Mouse (Mus musculus) yolk sac, embryonic 10.5 days (tissue): ENCODE measurements around the gene Lrrfip1.

Experiments used
- DNase-seq: peaks from one replicate; pipeline ENCODE4 v3.0.0-alpha.2; 2017; ENCODE audit warnings: low spot score

The Lrrfip1 gene

DNA sequence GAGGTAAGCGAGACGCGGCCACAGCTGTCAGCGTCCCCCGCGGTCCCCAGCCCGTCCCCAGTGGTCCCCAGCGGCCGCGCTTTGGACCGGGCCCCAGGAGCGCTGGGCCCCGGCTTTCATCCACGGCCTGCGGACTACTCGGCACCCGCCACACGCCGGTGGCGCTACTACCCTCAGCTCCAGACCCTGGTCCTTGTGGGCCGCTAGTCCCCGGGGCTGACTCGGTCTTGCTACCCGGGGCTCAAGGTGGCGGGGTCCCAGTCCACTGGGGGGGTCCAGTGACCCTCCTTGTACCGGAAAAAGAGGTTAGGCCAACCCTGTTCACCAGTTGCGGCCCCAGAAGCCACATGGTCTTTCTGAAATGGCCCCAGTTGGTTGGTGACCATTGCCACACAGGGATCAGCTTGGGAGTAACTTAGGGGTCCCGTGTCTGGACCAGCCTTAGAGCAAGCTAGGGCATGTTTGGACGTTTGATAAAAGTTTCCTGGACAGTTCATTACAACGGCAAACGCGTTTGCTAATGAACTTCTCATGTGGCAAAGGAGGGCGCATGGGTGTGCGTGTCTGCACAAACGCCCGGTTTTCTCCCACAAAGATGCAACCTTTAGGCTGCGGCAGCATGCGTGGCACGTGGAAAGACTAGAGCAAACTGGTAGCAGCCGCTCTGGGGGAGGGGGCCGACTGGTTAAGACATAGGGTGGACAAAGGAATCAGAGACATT lies 514 bp downstream of the Lrrfip1 start:
- DNase-seq: no peak

GRCm38 (mm10) chr1:90999911-91000601 lies 1.5 kb downstream of the Lrrfip1 start:
- DNase-seq: no peak

GRCm38 (mm10) chr1:91001101-91001500 lies 2.6 kb downstream of the Lrrfip1 start:
- no peak for DNase-seq

DNA sequence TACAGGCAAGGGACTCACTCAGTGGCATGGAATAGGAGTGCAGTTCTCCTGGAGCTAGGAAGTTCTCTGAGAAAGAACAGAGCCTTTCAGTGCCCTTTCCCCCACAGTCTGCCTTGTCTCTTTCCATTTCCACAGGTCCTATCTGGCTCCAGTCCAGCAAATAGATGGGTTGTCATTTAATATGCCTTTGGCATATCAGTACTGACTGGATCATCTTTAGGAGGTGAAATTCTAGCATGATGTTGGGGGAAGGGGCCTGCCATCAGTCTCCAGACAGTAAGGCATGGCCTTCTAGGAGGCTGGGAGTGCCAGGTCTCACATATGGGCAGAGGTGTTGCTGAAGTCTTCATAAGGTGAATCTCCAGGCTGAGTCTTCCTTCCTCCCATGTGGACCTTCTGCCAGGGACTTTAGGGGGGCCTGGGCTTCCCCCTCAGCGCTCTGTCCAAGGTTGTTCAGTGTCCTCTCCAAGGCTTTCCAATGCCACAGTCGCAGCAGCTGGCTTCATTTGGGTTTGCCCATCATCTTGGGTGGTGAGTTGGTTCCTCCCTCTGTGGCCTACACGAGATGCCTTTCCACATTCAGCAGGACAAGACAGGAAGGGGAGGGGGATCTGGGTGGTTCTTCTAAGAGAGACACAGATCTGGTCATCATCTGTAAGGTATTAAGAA lies 3.5 kb downstream of the Lrrfip1 start:
- DNase-seq: no peak

GRCm38 (mm10) chr1:91002641-91003040 lies 4.1 kb downstream of the Lrrfip1 start:
- no peak for DNase-seq

DNA sequence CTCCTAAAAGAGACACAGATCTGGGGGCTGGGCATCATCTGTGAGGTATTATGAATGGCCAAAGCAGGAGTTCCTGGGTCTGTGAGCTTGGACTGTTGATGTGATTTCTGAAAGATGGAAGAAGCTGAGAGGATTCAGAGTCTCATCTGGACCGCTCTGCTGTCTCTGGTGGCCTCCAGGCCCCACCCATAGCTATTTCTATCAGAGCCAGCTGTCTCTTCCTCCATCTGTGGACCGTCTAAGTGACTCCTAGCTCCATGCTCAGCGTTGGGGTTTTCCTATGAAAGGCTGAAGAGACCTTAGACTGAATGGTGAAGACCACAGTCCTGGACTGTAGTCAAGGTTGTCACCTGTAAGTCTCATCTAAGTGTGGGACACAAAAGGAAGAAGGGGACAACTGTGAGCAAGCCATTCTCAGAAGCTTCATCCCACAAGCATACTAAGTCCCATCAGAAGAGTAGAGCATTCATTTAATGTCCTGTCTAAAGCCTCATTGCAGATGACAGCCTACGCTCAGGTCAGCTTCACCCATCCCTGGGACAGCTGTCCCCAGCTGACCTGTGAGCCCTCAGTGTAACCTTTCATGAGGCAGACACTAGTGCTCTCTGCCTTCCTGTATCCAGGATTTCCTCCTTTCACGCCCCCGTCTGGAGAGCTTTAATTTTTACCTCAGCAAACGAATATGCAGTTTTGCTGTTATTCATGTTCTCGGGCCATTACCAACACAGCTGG lies 5.2 kb downstream of the Lrrfip1 start:
- DNase-seq: no peak

- DNase-seq: no peak
Observed at GRCm38 (mm10) chr1:91006037-91006436, 7.5 kb downstream of the Lrrfip1 start.

DNA sequence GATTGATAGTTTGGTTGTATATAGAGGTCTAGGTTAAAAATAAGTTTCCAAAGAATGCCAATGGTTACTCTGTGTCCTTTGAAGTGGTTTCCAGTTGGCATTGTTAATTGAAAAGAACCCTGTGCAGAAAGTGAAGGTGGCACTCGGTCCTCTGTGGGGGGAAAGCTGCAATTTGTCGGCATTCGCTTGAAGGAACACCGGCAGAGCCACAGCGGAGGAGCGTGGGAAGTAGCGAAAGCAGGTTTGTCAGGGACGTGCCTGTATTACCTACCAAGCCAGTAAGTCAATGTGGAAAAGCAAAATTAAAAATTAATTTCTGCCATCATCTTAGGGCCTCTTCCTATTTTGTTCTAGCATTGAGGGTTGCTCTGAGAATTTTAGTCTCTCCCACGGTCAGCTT lies 8.2 kb downstream of the Lrrfip1 start:
- DNase-seq: no peak

DNA sequence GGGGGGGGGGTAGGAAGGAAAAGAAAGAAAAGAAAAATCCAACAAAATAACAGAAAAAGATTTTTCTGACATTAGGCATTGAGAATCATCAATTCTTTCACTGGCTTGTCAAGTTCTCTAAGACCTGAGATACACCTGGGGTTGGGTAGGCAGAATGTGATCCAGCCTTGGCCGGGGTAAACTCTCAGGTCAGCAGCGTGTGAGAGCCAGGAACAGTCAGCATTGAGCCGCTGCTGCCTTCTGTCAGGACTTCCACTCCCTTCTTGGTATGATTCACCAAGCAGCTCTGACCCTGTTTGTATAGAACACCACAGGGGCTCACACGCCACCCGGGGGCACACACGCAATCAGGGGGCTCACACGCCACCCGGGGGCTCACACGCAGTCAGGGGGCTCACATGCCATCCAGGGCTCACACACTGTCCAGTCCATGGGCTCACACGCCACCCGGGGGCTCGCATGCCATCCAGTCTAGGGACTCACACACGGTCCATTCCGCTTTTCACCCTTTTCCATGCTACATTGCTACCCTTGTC lies 9.7 kb downstream of the Lrrfip1 start:
- no peak for DNase-seq

DNA sequence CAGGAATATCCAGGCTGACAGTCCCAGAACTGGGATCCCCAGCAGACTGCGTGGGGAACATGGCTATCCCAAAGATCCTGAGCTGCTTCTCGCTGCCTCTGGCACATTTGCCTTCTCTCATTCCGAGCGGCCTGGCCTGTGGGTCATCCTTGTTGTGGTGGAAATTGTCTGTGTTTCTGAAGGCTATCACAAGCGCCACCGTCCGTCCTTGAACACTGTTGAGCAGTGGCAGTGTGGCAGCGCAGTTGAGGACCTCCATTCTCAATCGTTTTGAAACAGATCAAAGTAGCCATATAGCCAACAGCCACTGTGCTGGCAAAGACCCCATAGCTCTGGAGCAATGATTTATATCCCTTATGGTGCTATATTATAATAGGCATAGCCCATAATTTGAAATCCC lies 10.2 kb downstream of the Lrrfip1 start:
- no peak for DNase-seq

DNA sequence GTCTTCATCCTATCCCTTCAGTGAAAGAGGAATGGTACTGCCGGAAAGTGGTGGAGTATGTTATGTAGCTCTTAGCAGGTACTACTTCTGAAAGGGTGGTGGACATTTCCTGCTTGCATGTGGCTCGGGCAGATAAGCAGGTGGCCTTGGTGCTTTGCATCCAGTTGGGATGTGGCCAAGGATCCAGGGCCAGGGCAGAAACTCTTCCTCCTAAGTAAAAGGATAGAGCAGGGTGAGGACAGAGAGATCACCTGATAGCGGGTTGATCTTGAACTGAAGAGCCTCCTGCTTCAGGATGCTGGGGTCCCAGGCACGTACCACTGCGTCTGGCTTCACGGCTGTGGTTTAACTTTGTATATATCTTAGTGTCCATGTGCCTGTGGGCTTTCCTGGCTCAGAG lies 10.7 kb downstream of the Lrrfip1 start:
- no peak for DNase-seq

GRCm38 (mm10) chr1:91010216-91010615 lies 11.7 kb downstream of the Lrrfip1 start:
- DNase-seq: no peak

GRCm38 (mm10) chr1:91010716-91011115 lies 12.2 kb downstream of the Lrrfip1 start:
- DNase-seq: no peak

GRCm38 (mm10) chr1:91011336-91011735 lies 12.8 kb downstream of the Lrrfip1 start:
- DNase-seq: no peak

DNA sequence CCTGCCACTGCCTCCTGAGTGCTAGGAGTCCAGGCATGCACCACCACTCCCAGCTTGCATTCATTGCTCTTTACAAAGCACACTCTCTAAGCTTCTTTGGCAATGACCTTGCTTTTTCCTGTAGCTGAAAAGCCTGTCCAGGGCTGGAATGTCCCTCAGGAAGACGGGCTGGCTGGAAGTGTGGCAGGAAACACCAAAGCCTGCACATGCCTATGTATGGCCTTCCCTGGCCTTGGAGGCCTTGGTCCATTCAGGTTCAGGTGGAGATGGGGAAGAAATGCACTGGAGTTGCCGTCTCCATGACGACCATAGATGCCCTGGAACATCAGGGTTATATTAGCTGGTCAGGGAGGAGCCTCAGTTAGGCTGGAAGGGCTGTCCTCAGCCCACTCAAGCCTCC lies 15.3 kb downstream of the Lrrfip1 start:
- DNase-seq: no peak

GRCm38 (mm10) chr1:91015571-91015970 lies 17.0 kb downstream of the Lrrfip1 start:
- no peak for DNase-seq

DNA sequence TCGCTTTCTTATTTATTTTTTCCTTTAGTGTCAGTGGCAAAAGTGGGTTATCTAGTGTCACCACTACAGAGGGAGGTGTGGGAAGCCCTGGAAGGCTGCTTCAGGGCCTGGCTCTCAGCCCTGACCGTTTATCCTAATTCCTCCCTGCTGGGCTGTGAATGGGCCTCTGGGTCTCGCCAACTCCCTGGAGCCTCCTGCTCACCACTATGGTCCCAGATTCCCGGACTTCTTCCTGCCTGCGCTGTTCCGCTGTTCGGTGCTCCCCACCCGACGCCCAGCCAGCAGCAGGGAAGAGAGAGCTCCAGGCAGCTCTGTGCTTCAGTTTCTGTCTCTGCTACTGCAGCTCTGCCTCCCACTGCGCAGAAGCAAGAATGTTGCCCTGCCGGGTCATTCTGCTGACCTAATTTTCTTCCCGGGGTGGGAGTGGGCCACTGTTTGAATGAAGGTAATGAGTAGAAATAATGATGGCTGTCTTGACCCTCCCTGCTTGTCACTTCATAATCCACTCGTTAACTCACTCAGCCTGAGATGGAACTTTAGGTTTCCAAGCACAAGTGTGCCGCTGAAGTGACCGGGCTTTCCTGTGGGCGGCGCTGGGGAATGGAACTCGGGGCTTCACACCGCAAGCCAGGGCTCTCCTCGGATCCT lies 18.7 kb downstream of the Lrrfip1 start:
- DNase-seq: peak; percentile 32

GRCm38 (mm10) chr1:91019346-91019745 lies 20.8 kb downstream of the Lrrfip1 start:
- DNase-seq: no peak

DNA sequence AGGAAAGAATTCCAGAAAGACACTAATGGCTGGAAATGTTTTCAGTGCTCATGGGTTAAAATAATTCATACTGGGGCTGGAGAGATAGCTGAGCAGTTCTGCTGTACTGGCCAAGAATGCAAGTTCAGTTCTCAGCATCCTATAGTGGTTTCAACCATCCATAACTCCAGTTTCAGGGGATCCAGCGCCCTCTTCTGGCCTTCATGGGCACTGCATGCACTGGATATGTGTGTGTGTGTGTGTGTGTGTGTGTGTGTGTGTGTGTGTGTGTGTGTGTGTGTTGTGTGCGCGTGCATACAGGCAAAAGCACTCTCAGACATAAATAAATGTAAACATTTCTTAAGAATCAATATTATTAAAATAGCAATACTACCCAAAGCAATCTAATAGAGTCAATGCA lies 22.8 kb downstream of the Lrrfip1 start:
- DNase-seq: no peak

GRCm38 (mm10) chr1:91022157-91022895 lies 23.8 kb downstream of the Lrrfip1 start:
- DNase-seq: no peak

- DNase-seq: no peak
Observed at GRCm38 (mm10) chr1:91023230-91023629, 24.7 kb downstream of the Lrrfip1 start.
